Mouse (Mus musculus): ENCODE results near the gene Gm10322. TPM values are rescaled to one million over a fixed set of nuclear protein-coding genes. Genes with fewer than 3 reads are reported as not detected.
A peak's percentile ranks its signal among the peaks of the same experiment; 100 is the strongest.

The Gm10322 gene
- total and polyA plus RNA-seq, 3 experiments, result not detected

DNA sequence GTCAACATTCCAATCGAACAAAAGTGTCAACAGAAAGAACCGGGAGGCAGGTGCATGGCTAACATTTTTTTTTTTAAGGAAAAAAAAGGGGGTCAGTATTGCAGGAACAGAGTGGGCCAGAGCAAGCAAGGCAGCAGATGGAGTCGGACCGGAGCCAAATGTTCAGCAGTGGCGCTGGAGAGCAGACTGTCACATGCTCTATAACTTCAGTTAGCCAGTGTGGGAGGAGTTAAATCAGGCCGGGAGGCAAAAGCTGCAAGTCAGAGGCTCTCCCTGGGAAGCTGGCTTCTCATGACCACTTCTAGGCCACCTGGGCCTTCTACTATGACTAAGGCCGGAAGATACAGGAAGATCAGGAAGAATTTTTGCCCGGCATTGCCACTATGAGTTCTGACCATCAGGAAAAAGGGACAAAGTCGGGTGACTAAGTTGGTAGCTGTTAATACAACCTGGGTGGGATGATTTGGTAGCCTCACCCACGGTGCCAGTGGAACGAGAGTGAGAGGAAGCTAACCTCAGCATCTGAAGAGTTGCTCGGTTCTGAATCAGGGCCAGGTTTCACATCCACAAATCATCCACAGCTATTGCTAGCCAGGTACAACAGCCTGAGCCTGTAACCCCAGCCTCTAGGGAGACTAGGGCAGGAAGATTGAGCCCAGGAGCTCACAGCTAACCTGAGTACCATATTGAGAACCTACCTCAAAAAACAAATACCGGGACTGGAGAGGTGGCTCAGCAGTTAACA, 21.9 kb upstream of the Gm10322 start:
- TF ChIP-seq SIN3A (IDR thresholded peaks at IDR 0.05; ENCODE audit: low read length) (no peak; the same call in 1 of the 2 replicates), KAT2A (IDR thresholded peaks at IDR 0.05; ENCODE audit: insufficient replicate concordance, low read length) (no peak), NRF1 (IDR thresholded peaks at IDR 0.05; ENCODE audit: low read depth, low read length) (no peak), ETS1 (conservative IDR thresholded peaks at IDR 0.05; ENCODE audit: low read depth, low read length) (no peak; the same call in 1 of the 2 replicates), MAZ (IDR thresholded peaks at IDR 0.05; ENCODE audit: low read depth, low read length) (no peak), POLR2A (IDR thresholded peaks at IDR 0.05; ENCODE audit: low read depth, low read length) (no peak; the same call in 1 of the 2 replicates), MYC (IDR thresholded peaks at IDR 0.05; ENCODE audit: low read depth, low read length) (no peak), MEF2A (IDR thresholded peaks at IDR 0.05; ENCODE audit: borderline replicate concordance, low read depth, low read length) (no peak), UBTF (IDR thresholded peaks at IDR 0.05; ENCODE audit: low read depth, low read length) (no peak), HCFC1 (IDR thresholded peaks at IDR 0.05; ENCODE audit: low read depth, low read length) (no peak), ZKSCAN1 (IDR thresholded peaks at IDR 0.05; ENCODE audit: borderline replicate concordance, low read depth, low read length) (no peak), E2F4 (IDR thresholded peaks at IDR 0.05; ENCODE audit: insufficient replicate concordance, low read depth, low read length) (no peak), USF1 (IDR thresholded peaks at IDR 0.05; ENCODE audit: low read depth, low read length) (no peak), GABPA (IDR thresholded peaks at IDR 0.05; ENCODE audit: insufficient replicate concordance, low read depth, low read length) (no peak), CTCF (conservative IDR thresholded peaks at IDR 0.05 in 1 of 2, IDR thresholded peaks at IDR 0.05 in 1 of 2; ENCODE audit: low read depth in 2 of 2, low read length in 2 of 2) (peak in 1 of 2 experiments; percentile 28; a peak in 2 of 4 replicates), RAD21 (IDR thresholded peaks at IDR 0.05; ENCODE audit: low read depth, low read length) (peak; percentile 0)
- DNase-seq (ENCODE audit: extremely low read depth), result peak; percentile 64
- in situ Hi-C loops (cut with MboI; ENCODE audit: low pct_ligation_motif_present, low pct_unique_long_range_greater_than_20kb, low sequenced_read_pairs) (no loop called here), dilution Hi-C loops (cut with MboI; ENCODE audit: extremely low pct_ligation_motif_present, extremely low pct_unique_long_range_greater_than_20kb, low sequenced_read_pairs) (no loop called here)
- Histone ChIP-seq H3K9ac (ENCODE audit: insufficient read depth, low read depth) (no peak overlapping the region), H3K4me2 (ENCODE audit: insufficient read depth, low read depth, poor library complexity, severe bottlenecking) (no peak overlapping the region; the same call in 1 of the 2 replicates), H3K4me1 (ENCODE audit: control insufficient read depth in 1 of 2, insufficient read depth in 2 of 2) (peaks cover 12 to 34% of the 10 kb centered on the region in 2 experiments), H3K27ac (ENCODE audit: insufficient read depth, low read depth) (no peak overlapping the region), H3K9me3 (replicated peaks; ENCODE audit: low read length) (no peaks in the 10 kb centered on the region), H3K79me2 (replicated peaks; ENCODE audit: control insufficient read depth, extremely low read depth, insufficient read depth, poor library complexity, severe bottlenecking) (no peaks in the 10 kb centered on the region), H3K27me3 (replicated peaks) (no peaks in the 10 kb centered on the region), H3K4me3 (replicated peaks in 1 of 3; ENCODE audit: low read depth in 2 of 3, low read length in 2 of 3, poor library complexity in 1 of 3) (no peak overlapping the region), H3K36me3 (replicated peaks in 1 of 2; ENCODE audit: control insufficient read depth in 1 of 2, insufficient read depth in 1 of 2, low read length in 1 of 2) (peaks cover 0 to 3% of the 10 kb centered on the region in 2 experiments)

GRCm38 (mm10) chr10:59600516-59600915, 15.3 kb upstream of the Gm10322 start:
- Histone ChIP-seq H3K4me1 (ENCODE audit: control insufficient read depth in 1 of 2, insufficient read depth in 2 of 2) (peaks cover 0 to 4% of the 10 kb centered on the region in 2 experiments; a peak in 2 of 4 replicates), H3K27ac (ENCODE audit: insufficient read depth, low read depth) (no peak overlapping the region), H3K9ac (ENCODE audit: insufficient read depth, low read depth) (no peak overlapping the region), H3K4me2 (ENCODE audit: insufficient read depth, low read depth, poor library complexity, severe bottlenecking) (no peak overlapping the region), H3K36me3 (replicated peaks in 1 of 2; ENCODE audit: control insufficient read depth in 1 of 2, insufficient read depth in 1 of 2, low read length in 1 of 2) (peaks cover 0 to 3% of the 10 kb centered on the region in 2 experiments), H3K27me3 (replicated peaks) (no peaks in the 10 kb centered on the region), H3K79me2 (replicated peaks; ENCODE audit: control insufficient read depth, extremely low read depth, insufficient read depth, poor library complexity, severe bottlenecking) (no peaks in the 10 kb centered on the region), H3K4me3 (replicated peaks in 1 of 3; ENCODE audit: low read depth in 2 of 3, low read length in 2 of 3, poor library complexity in 1 of 3) (no peak overlapping the region), H3K9me3 (replicated peaks; ENCODE audit: low read length) (no peaks in the 10 kb centered on the region)
- DNase-seq (ENCODE audit: extremely low read depth), result no peak
- no peak for TF ChIP-seq ETS1 (conservative IDR thresholded peaks at IDR 0.05; ENCODE audit: low read depth, low read length)
- TF ChIP-seq JUND (conservative IDR thresholded peaks at IDR 0.05; ENCODE audit: low read depth, low read length), result no peak
- no peak for TF ChIP-seq EP300 (IDR thresholded peaks at IDR 0.05; ENCODE audit: low read length)
- no peak for TF ChIP-seq UBTF (IDR thresholded peaks at IDR 0.05; ENCODE audit: low read depth, low read length)
- TF ChIP-seq ZKSCAN1 (IDR thresholded peaks at IDR 0.05; ENCODE audit: borderline replicate concordance, low read depth, low read length), result no peak
- TF ChIP-seq GABPA (IDR thresholded peaks at IDR 0.05; ENCODE audit: insufficient replicate concordance, low read depth, low read length), result no peak
- no peak for TF ChIP-seq NELFE (IDR thresholded peaks at IDR 0.05; ENCODE audit: low read depth, low read length)
- TF ChIP-seq SIN3A (IDR thresholded peaks at IDR 0.05; ENCODE audit: low read length), result no peak
- no peak for TF ChIP-seq RCOR1 (conservative IDR thresholded peaks at IDR 0.05; ENCODE audit: low read depth, low read length)
- no peak for TF ChIP-seq RAD21 (IDR thresholded peaks at IDR 0.05; ENCODE audit: low read depth, low read length)
- no peak for TF ChIP-seq PAX5 (IDR thresholded peaks at IDR 0.05; ENCODE audit: low read length)
- in situ Hi-C loops (cut with MboI; ENCODE audit: low pct_ligation_motif_present, low pct_unique_long_range_greater_than_20kb, low sequenced_read_pairs) (no loop called here), dilution Hi-C loops (cut with MboI; ENCODE audit: extremely low pct_ligation_motif_present, extremely low pct_unique_long_range_greater_than_20kb, low sequenced_read_pairs) (no loop called here)
